Mouse (Mus musculus): ENCODE measurements at regions not wholly inside any gene's neighbourhood (a gene's known extent, or its start where the extent isn't known, plus 50 kb on each side); places are given as distances from the start of the nearest gene placed in this dataset.
A peak's percentile ranks its signal among the peaks of the same experiment; 100 is the strongest.
"Not testable (repeated sequence)": the region's sequence is repeated elsewhere in the genome, so short reads cannot be mapped to it uniquely, and the experiment has no call there.

GRCm38 (mm10) chr9:41429711-41430390, 268.4 kb upstream of the Ubash3b start:
- no peak for DNase-seq

- no peak for DNase-seq
Observed at GRCm38 (mm10) chr9:41429236-41429635, 267.7 kb upstream of the Ubash3b start.

DNA sequence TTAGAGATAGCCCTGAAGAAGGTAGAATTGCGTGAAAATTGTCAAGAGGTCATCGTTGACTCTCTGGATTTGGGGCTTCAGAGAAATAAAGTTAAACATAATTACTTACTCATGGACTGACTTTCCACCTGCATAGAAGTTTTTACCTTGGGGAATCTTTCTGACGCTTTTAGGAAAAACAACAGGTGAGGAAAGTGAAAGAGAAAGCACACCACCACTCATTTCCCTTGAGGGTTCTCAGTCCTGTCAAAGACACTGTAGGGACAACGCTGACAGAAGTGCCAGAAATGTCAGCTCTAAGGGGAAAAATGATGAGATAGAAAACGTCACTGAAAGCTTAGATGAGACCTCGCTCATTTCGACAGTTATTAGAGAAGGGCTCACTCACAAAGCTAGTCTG, 265.2 kb upstream of the Ubash3b start:
- no peak for DNase-seq

GRCm38 (mm10) chr9:41425225-41425624, 263.7 kb upstream of the Ubash3b start:
- DNase-seq: no peak

- no peak for DNase-seq
Observed at GRCm38 (mm10) chr9:41413791-41414190, 252.3 kb upstream of the Ubash3b start.

DNA sequence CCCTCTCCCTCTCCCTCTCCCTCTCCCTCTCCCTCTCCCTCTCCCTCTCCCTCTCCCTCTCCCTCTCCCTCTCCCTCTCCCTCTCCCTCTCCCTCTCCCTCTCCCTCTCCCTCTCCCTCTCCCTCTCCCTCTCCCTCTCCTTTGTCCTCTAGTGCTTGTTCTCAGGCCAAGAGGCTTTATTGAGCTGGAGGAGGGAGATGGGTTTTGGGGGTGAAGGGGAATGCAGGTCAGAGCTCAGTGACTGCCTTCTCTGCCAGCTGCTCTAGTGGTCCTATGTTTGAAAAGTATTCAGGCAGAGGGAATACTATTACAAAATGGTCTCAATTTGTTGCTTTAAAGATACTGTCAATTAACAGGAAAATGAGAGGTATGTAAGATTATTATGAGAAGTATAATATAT, 251.6 kb upstream of the Ubash3b start:
- DNase-seq: not testable (repeated sequence)

- peak in 1 of 2 experiments; percentile 6 for DNase-seq
Observed at GRCm38 (mm10) chr9:41412174-41412757, 250.8 kb upstream of the Ubash3b start.

DNA sequence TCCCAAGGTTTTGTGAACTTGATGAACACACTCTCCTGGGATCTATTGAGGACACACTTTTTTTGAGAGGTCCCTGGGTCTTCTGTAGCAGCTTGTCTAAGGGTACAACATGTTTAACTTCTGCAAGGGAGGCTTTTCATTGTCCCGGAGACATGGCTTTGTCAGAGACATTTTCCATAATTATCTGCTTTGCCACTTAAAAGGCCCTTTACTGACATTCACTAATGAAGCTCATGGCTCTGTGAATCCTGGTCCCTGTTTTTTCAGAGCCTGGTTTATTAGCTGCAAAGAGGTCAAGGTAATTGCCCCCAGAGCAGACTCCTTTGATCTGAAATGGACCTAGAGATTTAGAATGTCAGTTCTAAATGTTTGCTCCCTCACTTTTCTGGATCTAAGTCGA, 246.8 kb upstream of the Ubash3b start:
- no peak for DNase-seq

- no peak for DNase-seq
Observed at GRCm38 (mm10) chr9:41407078-41407477, 245.6 kb upstream of the Ubash3b start.

DNA sequence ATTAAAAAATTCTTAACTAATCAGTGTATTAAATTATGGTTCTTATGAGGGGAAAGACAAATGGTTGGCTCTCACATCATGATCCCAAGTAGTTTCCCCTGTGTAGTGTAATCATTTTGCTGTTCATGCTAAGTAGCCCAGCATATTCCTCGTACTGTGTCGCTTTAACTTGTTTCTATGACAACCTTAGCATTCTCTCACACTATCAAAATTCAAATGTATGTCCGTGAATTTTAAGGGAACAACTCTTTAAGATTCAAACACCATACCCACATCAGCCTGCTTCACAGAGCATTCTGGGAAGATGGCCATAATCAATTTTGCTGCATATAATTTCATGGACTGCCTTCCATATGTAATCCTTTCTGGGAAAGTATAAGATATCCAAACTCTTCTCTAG, 241.4 kb upstream of the Ubash3b start:
- DNase-seq: no peak

- DNase-seq: no peak
Observed at GRCm38 (mm10) chr9:41400950-41401349, 239.5 kb upstream of the Ubash3b start.

DNA sequence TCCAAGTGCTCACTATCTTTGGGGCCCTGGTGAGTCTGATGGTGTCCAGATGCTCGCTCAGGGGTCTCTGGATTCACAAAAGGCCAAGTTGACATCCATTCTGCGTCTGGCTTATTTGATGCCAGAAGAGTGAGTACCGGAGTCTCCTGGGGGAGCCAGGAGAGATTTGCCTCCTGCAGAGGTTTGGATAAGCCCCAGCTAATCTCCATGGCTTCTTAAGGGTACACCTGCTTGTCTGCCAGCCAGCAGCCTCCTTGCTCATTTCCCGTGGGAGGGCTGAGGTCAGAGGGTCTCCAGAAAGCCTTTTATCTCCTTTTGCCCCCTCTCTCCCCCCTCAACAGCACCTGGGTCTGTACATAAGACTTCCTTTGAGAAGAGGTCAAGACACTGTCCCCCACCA, 234.0 kb upstream of the Ubash3b start:
- DNase-seq: no peak

DNA sequence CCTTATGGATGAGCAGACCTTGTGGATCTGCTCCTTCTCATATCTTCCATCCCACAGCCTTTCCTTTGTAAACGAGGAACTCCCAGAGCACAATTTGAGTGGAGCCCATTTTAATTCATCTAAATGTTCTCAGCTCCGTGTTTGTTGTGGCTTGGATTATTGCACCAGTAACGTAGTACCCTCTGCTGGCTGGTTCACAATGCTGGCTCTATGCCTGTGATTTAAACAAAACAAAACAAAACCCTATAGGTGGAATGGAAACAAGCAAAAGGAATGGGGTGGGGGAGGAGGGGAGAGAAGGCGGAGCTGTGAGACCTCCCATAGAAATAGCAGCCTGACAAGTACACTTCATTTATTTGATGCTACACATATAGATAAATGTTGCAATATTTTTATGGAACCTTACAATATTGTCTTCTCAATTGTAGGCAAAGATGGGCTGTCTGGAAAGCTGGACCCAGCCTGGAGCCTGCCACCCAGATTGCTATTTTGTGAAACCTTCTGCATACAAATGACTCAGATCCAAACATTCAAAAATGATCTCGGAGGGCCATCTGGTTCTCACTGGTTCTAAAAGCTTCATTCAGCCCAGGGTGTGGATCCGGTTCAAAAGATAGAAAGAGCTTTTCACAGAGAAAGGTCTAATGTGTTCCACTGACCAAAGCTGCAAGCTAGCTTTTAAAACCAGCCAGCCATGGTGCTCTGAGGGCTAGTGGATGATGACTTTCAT, 230.3 kb upstream of the Ubash3b start:
- peak in 1 of 2 experiments; percentile 8 for DNase-seq

GRCm38 (mm10) chr9:41379283-41379682, 217.8 kb upstream of the Ubash3b start:
- DNase-seq: no peak

- DNase-seq: no peak
Observed at GRCm38 (mm10) chr9:41378627-41379231, 217.2 kb upstream of the Ubash3b start.

- DNase-seq: no peak
Observed at GRCm38 (mm10) chr9:41377701-41378626, 216.5 kb upstream of the Ubash3b start.

- no peak for DNase-seq
Observed at GRCm38 (mm10) chr9:41376948-41377700, 215.6 kb upstream of the Ubash3b start.

DNA sequence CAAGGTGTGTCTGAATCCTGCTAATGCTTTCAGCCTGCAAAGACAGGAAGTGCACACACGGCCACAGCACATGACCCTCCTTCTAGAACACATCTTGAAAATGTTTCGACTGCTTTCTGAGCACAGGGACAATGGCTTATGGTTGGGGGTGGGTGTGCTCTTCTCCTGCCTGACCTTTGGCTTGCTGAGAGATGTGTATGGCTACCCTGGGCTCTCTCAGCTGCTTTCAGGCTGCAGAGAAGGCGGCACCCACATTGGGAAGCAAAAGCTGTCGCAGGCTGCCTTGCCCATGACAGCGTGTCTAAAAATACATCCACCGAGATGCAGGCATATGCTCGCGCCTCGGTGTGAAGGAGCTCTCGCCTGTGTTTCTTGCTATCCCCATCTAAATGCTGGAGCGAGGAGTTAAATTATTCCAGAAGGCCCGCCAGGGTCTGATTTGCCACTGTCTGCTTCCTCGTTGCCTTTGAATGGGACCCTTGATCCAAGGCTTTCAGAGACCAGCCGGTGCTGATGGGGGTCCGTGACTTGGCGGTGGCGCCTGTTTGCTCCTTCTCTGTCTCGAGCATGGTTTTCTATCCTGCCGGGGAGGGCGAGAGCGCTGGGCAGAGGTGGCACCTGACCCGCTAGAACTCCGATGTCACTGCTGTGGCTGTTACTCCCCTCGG, 214.6 kb upstream of the Ubash3b start:
- DNase-seq: no peak

DNA sequence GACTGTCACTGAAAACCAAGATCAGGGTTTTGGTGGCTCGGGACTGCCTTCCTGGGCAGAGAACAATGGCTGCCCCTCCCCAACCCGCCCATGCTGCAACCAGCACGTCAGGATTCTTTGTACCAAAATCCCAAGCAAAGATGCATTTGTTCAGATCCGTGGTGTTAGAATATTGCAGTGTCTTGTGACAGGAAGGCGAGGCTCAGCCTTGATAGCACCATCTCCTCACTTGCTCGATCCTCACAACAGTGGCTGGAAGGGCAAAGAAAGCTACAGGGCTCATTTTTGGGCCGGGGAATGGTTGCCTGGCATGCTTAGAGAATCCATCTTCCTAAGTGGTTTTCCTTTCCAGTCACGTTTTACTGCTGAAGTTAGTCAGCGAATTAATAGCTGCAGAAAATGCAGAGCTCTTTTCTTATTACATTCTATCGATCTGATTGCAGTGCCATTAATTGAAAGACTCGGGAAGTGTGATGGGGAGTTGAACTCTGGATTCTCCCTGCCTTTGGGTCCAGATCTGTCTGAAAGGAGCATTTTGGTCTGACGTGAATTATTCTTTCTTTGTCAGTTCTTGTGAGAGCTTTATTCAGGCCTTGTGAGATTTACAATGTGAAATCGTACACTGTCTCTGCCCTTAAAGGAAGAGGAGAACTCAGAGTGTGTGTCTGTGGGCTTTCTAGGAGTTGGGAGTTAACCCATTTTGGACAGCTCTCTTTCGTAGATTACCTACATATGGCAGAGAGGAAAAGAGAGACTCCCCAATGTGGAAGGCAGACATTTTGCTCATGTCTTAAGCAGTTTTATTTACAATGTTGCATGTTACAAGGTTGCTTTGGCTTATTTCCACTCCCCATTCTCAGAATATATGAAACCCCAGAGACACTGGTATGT, 213.3 kb upstream of the Ubash3b start:
- no peak for DNase-seq

- DNase-seq: no peak
Observed at GRCm38 (mm10) chr9:41366405-41366804, 204.9 kb upstream of the Ubash3b start.
